Comparison of ENCODE assay signal across 7 mouse cellular contexts in the genomic region with DNA sequence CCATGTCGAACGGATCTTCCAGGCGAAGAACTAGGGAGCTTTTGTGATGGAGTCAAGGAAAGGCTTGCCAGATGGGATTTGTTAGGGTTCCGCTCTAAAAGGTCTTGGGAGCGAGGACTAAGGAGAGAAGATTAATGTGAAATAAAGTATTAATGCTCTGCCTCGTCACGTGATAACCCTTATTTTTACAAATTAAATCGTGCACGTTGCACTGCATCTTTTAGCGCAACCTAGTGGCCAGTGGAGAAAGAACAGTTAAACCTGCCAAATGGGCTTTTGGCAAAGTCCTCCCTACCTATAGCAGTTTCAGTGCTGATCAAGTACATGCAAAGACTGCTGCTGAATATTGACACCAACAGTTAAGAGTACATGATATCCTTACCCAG. TPM values are rescaled to one million over a fixed set of nuclear protein-coding genes. Genes with fewer than 3 reads are reported as not detected.
A peak's percentile ranks its signal among the peaks of the same experiment; 100 is the strongest.
DNase-seq lines count a peak whose midpoint lies in the region; ATAC-seq lines count a peak whose summit lies in the region.

No protein-coding gene starts in this region.

- H3K4me1 ChIP-seq in hindbrain, embryonic 16.5 days (ENCODE audit: control insufficient read depth, insufficient read depth, low read depth, low read length), result peaks cover 20% of the 10 kb centered on the region

- peak overlapping the region; percentile 61 for H3K4me2 ChIP-seq in hindbrain, embryonic 16.5 days (ENCODE audit: low read length)

- H3K9me3 ChIP-seq in hindbrain, embryonic 16.5 days (ENCODE audit: control insufficient read depth, low read length), result no peaks in the 10 kb centered on the region

- peak overlapping the region; percentile 94 for H3K27ac ChIP-seq in hindbrain, embryonic 16.5 days (ENCODE audit: low read depth, low read length)

- peak overlapping the region; percentile 75 for H3K4me3 ChIP-seq in hindbrain, embryonic 16.5 days (ENCODE audit: low read length)

- peak; percentile 81 for DNase-seq in ZHBTc4 (ENCODE audit: low read depth, low spot score)
- DNase-seq in cerebellum, postnatal 10 days, result peak; percentile 88 to 91
- DNase-seq in frontal cortex, adult 2 months (ENCODE audit: extremely low spot score in 1 of 2, low spot score in 1 of 2), result peak; percentile 69 to 92
- DNase-seq in left cerebral cortex, adult 9 months (ENCODE audit: low spot score in 2 of 2), result peak; percentile 58 to 91
- DNase-seq in right cerebral cortex, postnatal 14 days, result peak; percentile 67

- peak; percentile 11 for ATAC-seq in hindbrain, embryonic 16.5 days
- ATAC-seq in megakaryocyte progenitor cell, adult 5-6 weeks (replicated peaks; ENCODE audit: poor library complexity), result peak; percentile 41

- no peaks in the 10 kb centered on the region for H3K36me3 ChIP-seq in hindbrain, embryonic 16.5 days (ENCODE audit: control insufficient read depth, insufficient read depth, low read length)

- H3K27me3 ChIP-seq in hindbrain, embryonic 16.5 days (replicated peaks; ENCODE audit: control insufficient read depth, insufficient read depth, low read length), result no peaks in the 10 kb centered on the region; the same call in 1 of the 2 replicates

- WGBS in hindbrain, embryonic 16.5 days, result under 1% methylated on average over 10 of the region's 10 CpGs

- H3K9ac ChIP-seq in hindbrain, embryonic 16.5 days (ENCODE audit: low read depth, low read length), result peak overlapping the region; percentile 71

RNA-seq across cellular contexts. Expression of gene Nde1, which starts 3.3 kb away (rescaled TPM):
- 27.1 and 27.3 TPM in 2 replicates for polyA plus RNA-seq in frontal cortex, adult 2 months (2012; rRNA removed)
- polyA plus RNA-seq in hindbrain, embryonic 16.5 days (2015; fragmentation: Nextera tagmentation; extraction: Ambion mirVana), result 28.3 and 32.6 TPM in 2 replicates
- total RNA-seq in megakaryocyte progenitor cell, adult 5-6 weeks (2015), result 38.3 and 40.9 TPM in 2 replicates
- 63.6 and 71.7 TPM in 2 replicates for total RNA-seq in megakaryocyte progenitor cell, adult 5-6 weeks (2017)

RNA-seq across cellular contexts. Expression of gene Marf1, which starts 3.4 kb away (rescaled TPM):
- 39.0 and 40.5 TPM in 2 replicates for polyA plus RNA-seq in frontal cortex, adult 2 months (2012; rRNA removed)
- polyA plus RNA-seq in hindbrain, embryonic 16.5 days (2015; fragmentation: Nextera tagmentation; extraction: Ambion mirVana), result 12.3 and 13.1 TPM in 2 replicates
- total RNA-seq in megakaryocyte progenitor cell, adult 5-6 weeks (2015), result 32.7 and 35.1 TPM in 2 replicates
- total RNA-seq in megakaryocyte progenitor cell, adult 5-6 weeks (2017), result 19.4 and 26.5 TPM in 2 replicates

Comparison
In these comparisons a context has a peak if more than half of its experiments do, and no peak if none do; other contexts are left out.
1. Peak in every context shown above with its lines: DNase-seq, ATAC-seq, H3K4me3 ChIP-seq and H3K27ac ChIP-seq.